Mouse (Mus musculus): ENCODE results near the gene Grb7. TPM values are rescaled to one million over a fixed set of nuclear protein-coding genes. Genes with fewer than 3 reads are reported as not detected.

Gene Grb7
- polyA plus RNA-seq, 1 experiment, result 137 TPM

- Histone ChIP-seq H3K4me3 (ENCODE audit: low read depth, low read length) (no peak overlapping the region), H3K27ac (ENCODE audit: insufficient read depth, low read depth, low read length) (peak overlapping the region; percentile 44), H3K27me3 (ENCODE audit: control insufficient read depth, insufficient read depth, low read length) (no peaks in the 10 kb centered on the region), H3K36me3 (ENCODE audit: control insufficient read depth, insufficient read depth, low read length) (peaks cover 80% of the 10 kb centered on the region), H3K4me1 (ENCODE audit: control insufficient read depth, insufficient read depth, insufficient read length, low read length) (peaks cover 22% of the 10 kb centered on the region)
- 52% methylated on average over 7 of the region's 7 CpGs for WGBS
- TF ChIP-seq CTCF (IDR thresholded peaks at IDR 0.05; ENCODE audit: extremely low read depth, insufficient read length, insufficient replicate concordance, low read depth, low read length), result no peak
- no peak for TF ChIP-seq POLR2A (IDR thresholded peaks at IDR 0.05; ENCODE audit: low read depth, low read length)
Measured at GRCm38 (mm10) chr11:98426592-98426991, 19.6 kb upstream of the Grb7 start.

- 24% methylated on average over 5 of the region's 5 CpGs for WGBS
- H3K36me3 ChIP-seq (ENCODE audit: control insufficient read depth, insufficient read depth, low read length), result peaks cover 79% of the 10 kb centered on the region
Measured at GRCm38 (mm10) chr11:98428436-98428835, 17.8 kb upstream of the Grb7 start.

GRCm38 (mm10) chr11:98431743-98432502 lies 14.3 kb upstream of the Grb7 start:
- Histone ChIP-seq H3K27me3 (ENCODE audit: control insufficient read depth, insufficient read depth, low read length) (no peaks in the 10 kb centered on the region), H3K4me3 (ENCODE audit: low read depth, low read length) (no peak overlapping the region), H3K27ac (ENCODE audit: insufficient read depth, low read depth, low read length) (no peak overlapping the region), H3K4me1 (ENCODE audit: control insufficient read depth, insufficient read depth, insufficient read length, low read length) (peaks cover 16% of the 10 kb centered on the region), H3K36me3 (ENCODE audit: control insufficient read depth, insufficient read depth, low read length) (peaks cover 90% of the 10 kb centered on the region)
- 84% methylated on average over 9 of the region's 9 CpGs for WGBS
- TF ChIP-seq POLR2A (IDR thresholded peaks at IDR 0.05; ENCODE audit: low read depth, low read length), result no peak
- TF ChIP-seq CTCF (IDR thresholded peaks at IDR 0.05; ENCODE audit: extremely low read depth, insufficient read length, insufficient replicate concordance, low read depth, low read length), result no peak

More at GRCm38 (mm10) chr11:98428436-98428835, 17.8 kb upstream of the Grb7 start:
- Histone ChIP-seq H3K4me1 (ENCODE audit: control insufficient read depth, insufficient read depth, insufficient read length, low read length) (peaks cover 22% of the 10 kb centered on the region), H3K27ac (ENCODE audit: insufficient read depth, low read depth, low read length) (peak overlapping the region; percentile 67), H3K4me3 (ENCODE audit: low read depth, low read length) (no peak overlapping the region), H3K27me3 (ENCODE audit: control insufficient read depth, insufficient read depth, low read length) (no peaks in the 10 kb centered on the region)
- TF ChIP-seq POLR2A (IDR thresholded peaks at IDR 0.05; ENCODE audit: low read depth, low read length) (no peak), CTCF (IDR thresholded peaks at IDR 0.05; ENCODE audit: extremely low read depth, insufficient read length, insufficient replicate concordance, low read depth, low read length) (no peak)

- H3K27ac ChIP-seq (ENCODE audit: insufficient read depth, low read depth, low read length), result no peak overlapping the region
- 86% methylated on average over 9 of the region's 9 CpGs for WGBS
- peaks cover 63% of the 10 kb centered on the region for H3K36me3 ChIP-seq (ENCODE audit: control insufficient read depth, insufficient read depth, low read length)
- no peak overlapping the region for H3K4me3 ChIP-seq (ENCODE audit: low read depth, low read length)
- TF ChIP-seq CTCF (IDR thresholded peaks at IDR 0.05; ENCODE audit: extremely low read depth, insufficient read length, insufficient replicate concordance, low read depth, low read length) (no peak), POLR2A (IDR thresholded peaks at IDR 0.05; ENCODE audit: low read depth, low read length) (no peak)
- peaks cover 4% of the 10 kb centered on the region; the same call in 1 of the 2 replicates for H3K4me1 ChIP-seq (ENCODE audit: control insufficient read depth, insufficient read depth, insufficient read length, low read length)
- no peaks in the 10 kb centered on the region for H3K27me3 ChIP-seq (ENCODE audit: control insufficient read depth, insufficient read depth, low read length)
Measured at GRCm38 (mm10) chr11:98435723-98436122, 10.5 kb upstream of the Grb7 start.

GRCm38 (mm10) chr11:98437441-98437840 lies 8.8 kb upstream of the Grb7 start:
- 50% methylated on average over 6 of the region's 6 CpGs for WGBS
- H3K4me3 ChIP-seq (ENCODE audit: low read depth, low read length), result no peak overlapping the region
- TF ChIP-seq POLR2A (IDR thresholded peaks at IDR 0.05; ENCODE audit: low read depth, low read length) (no peak), CTCF (IDR thresholded peaks at IDR 0.05; ENCODE audit: extremely low read depth, insufficient read length, insufficient replicate concordance, low read depth, low read length) (no peak)
- H3K27me3 ChIP-seq (ENCODE audit: control insufficient read depth, insufficient read depth, low read length), result no peaks in the 10 kb centered on the region
- peaks cover 4% of the 10 kb centered on the region; the same call in 1 of the 2 replicates for H3K4me1 ChIP-seq (ENCODE audit: control insufficient read depth, insufficient read depth, insufficient read length, low read length)
- H3K27ac ChIP-seq (ENCODE audit: insufficient read depth, low read depth, low read length), result no peak overlapping the region
- peaks cover 47% of the 10 kb centered on the region for H3K36me3 ChIP-seq (ENCODE audit: control insufficient read depth, insufficient read depth, low read length)

- Histone ChIP-seq H3K27me3 (ENCODE audit: control insufficient read depth, insufficient read depth, low read length) (no peaks in the 10 kb centered on the region), H3K4me3 (ENCODE audit: low read depth, low read length) (peak within 1 kb of the TSS; percentile 84), H3K36me3 (ENCODE audit: control insufficient read depth, insufficient read depth, low read length) (peaks cover 38% of the 10 kb centered on the region), H3K27ac (ENCODE audit: insufficient read depth, low read depth, low read length) (peak within 1 kb of the TSS; percentile 90), H3K4me1 (ENCODE audit: control insufficient read depth, insufficient read depth, insufficient read length, low read length) (peaks cover 4% of the 10 kb centered on the region; the same call in 1 of the 2 replicates)
- WGBS, result under 1% methylated on average over 43 of the region's 43 CpGs
- peak; percentile 57; the same call in 1 of the 2 replicates for TF ChIP-seq POLR2A (IDR thresholded peaks at IDR 0.05; ENCODE audit: low read depth, low read length)
- TF ChIP-seq CTCF (IDR thresholded peaks at IDR 0.05; ENCODE audit: extremely low read depth, insufficient read length, insufficient replicate concordance, low read depth, low read length), result peak; percentile 79
Measured at GRCm38 (mm10) chr11:98438331-98439158, 7.6 kb upstream of the Grb7 start, which contains the start of gene Mien1. Gene Mien1, minus strand, starts transcription at chr11:98438991.

GRCm38 (mm10) chr11:98443688-98444087 lies 2.5 kb upstream of the Grb7 start:
- H3K27ac ChIP-seq (ENCODE audit: insufficient read depth, low read depth, low read length), result no peak overlapping the region
- no peaks in the 10 kb centered on the region for H3K36me3 ChIP-seq (ENCODE audit: control insufficient read depth, insufficient read depth, low read length)
- H3K4me1 ChIP-seq (ENCODE audit: control insufficient read depth, insufficient read depth, insufficient read length, low read length), result peaks cover 5% of the 10 kb centered on the region; the same call in 1 of the 2 replicates
- TF ChIP-seq CTCF (IDR thresholded peaks at IDR 0.05; ENCODE audit: extremely low read depth, insufficient read length, insufficient replicate concordance, low read depth, low read length) (no peak), POLR2A (IDR thresholded peaks at IDR 0.05; ENCODE audit: low read depth, low read length) (no peak)
- H3K4me3 ChIP-seq (ENCODE audit: low read depth, low read length), result no peak overlapping the region
- H3K27me3 ChIP-seq (ENCODE audit: control insufficient read depth, insufficient read depth, low read length), result no peaks in the 10 kb centered on the region
- 97% methylated on average over 1 of the region's 1 CpGs for WGBS

All from small intestine, adult 2 months (tissue).